Mouse (Mus musculus) neural tube, embryonic 12.5 days (tissue): ENCODE data around the gene Ticam1. TPM values are rescaled to one million over a fixed set of nuclear protein-coding genes. Genes with fewer than 3 reads are reported as not detected.

Experiments
- ATAC-seq: fragments of 200-750 bp; cut with Nextera tagmentation; 2 replicates; pipeline ENCODE4 v1.8.0; 2017; ENCODE audit warnings: low read depth, mild to moderate bottlenecking, moderate TSS enrichment, moderate library complexity; ENCODE audit not compliant: low FRiP score
- H3K27ac ChIP-seq: fragments of 300-500 bp; sonication (generic); 2 replicates; pipeline ENCODE4 v1.5.1; 2016
- H3K27me3 ChIP-seq: fragments of 300-500 bp; sonication (generic); replicated peaks from 2 replicates; pipeline ENCODE4 v1.6.1; 2016; ENCODE audit warnings: mild to moderate bottlenecking
- H3K36me3 ChIP-seq: fragments of 300-500 bp; sonication (generic); 2 replicates; pipeline ENCODE4 v1.6.1; 2016; ENCODE audit warnings: mild to moderate bottlenecking
- H3K4me1 ChIP-seq: fragments of 300-500 bp; sonication (generic); 2 replicates; pipeline ENCODE4 v1.6.1; 2016
- H3K4me2 ChIP-seq: fragments of 300-500 bp; sonication (generic); replicated peaks from 2 replicates; pipeline ENCODE4 v1.6.1; 2016; ENCODE audit warnings: mild to moderate bottlenecking
- H3K4me3 ChIP-seq: fragments of 300-500 bp; sonication (generic); 2 replicates; pipeline ENCODE4 v1.5.1; 2016
- H3K9ac ChIP-seq: fragments of 300-500 bp; sonication (generic); 2 replicates; pipeline ENCODE4 v1.6.1; 2016; ENCODE audit warnings: mild to moderate bottlenecking
- H3K9me3 ChIP-seq: fragments of 300-500 bp; sonication (generic); 2 replicates; pipeline ENCODE4 v1.6.1; 2016; ENCODE audit warnings: mild to moderate bottlenecking
- WGBS: fragments of 180-500 bp; shearing (Covaris S2); methylation state at CpG from one replicate; pipeline ENCODE4 v1.1.7; 2016; 5-methylcytosine and 5-hydroxymethylcytosine counted together
- microRNA counts: library from miRNA; unstranded; fragments of <30 nt; microRNA quantifications from one replicate; lab custom pipeline; 2017
- microRNA-seq: library from miRNA; unstranded; fragments of <30 nt; microRNA quantifications from one replicate; pipeline ENCODE4, GENCODE M21; 2017
- polyA plus RNA-seq: library from polyadenylated mRNA; unstranded; fragments of >200 nt; fragmentation: Nextera tagmentation; extraction: Ambion mirVana; gene quantifications from 2 replicates; pipeline ENCODE4 v1.2.1, GENCODE M21; 2016

The Ticam1 gene
- polyA plus RNA-seq, 1 experiment from 2014 or later = 2.0 TPM

- Histone ChIP-seq H3K9me3 (no peaks in the 10 kb centered on the region), H3K36me3 (no peaks in the 10 kb centered on the region), H3K27me3 (no peaks in the 10 kb centered on the region; the same call in 1 of the 2 replicates), H3K9ac (no peak overlapping the region), H3K4me3 (no peak overlapping the region), H3K27ac (no peak overlapping the region), H3K4me2 (no peak overlapping the region), H3K4me1 (peaks cover 10% of the 10 kb centered on the region)
- WGBS = 66% methylated on average over 10 of the region's 10 CpGs
- ATAC-seq = no peak
Measured at GRCm38 (mm10) chr17:56229943-56230342, 46.6 kb downstream of the Ticam1 start.

- WGBS = 82% methylated on average over 3 of the region's 3 CpGs
- Histone ChIP-seq H3K27ac (no peak overlapping the region), H3K27me3 (no peaks in the 10 kb centered on the region; the same call in none of the 2 replicates), H3K4me1 (no peaks in the 10 kb centered on the region), H3K4me2 (no peak overlapping the region), H3K9me3 (no peaks in the 10 kb centered on the region), H3K36me3 (no peaks in the 10 kb centered on the region), H3K9ac (no peak overlapping the region), H3K4me3 (no peak overlapping the region)
- ATAC-seq = no peak
Measured at GRCm38 (mm10) chr17:56226566-56226965, 50.0 kb downstream of the Ticam1 start.

- Histone ChIP-seq H3K36me3 (no peaks in the 10 kb centered on the region), H3K4me2 (no peak overlapping the region), H3K4me1 (no peaks in the 10 kb centered on the region), H3K9ac (no peak overlapping the region), H3K27me3 (no peaks in the 10 kb centered on the region; the same call in none of the 2 replicates), H3K27ac (no peak overlapping the region), H3K9me3 (no peaks in the 10 kb centered on the region), H3K4me3 (no peak overlapping the region)
- WGBS = 32% methylated on average over 1 of the region's 1 CpGs
- no peak for ATAC-seq
Measured at GRCm38 (mm10) chr17:56224916-56225315, 51.7 kb downstream of the Ticam1 start.

GRCm38 (mm10) chr17:56219805-56220204 is 56.8 kb downstream of the Ticam1 start:
- peaks cover 13% of the 10 kb centered on the region for H3K36me3 ChIP-seq
- H3K27me3 ChIP-seq = no peaks in the 10 kb centered on the region; the same call in 1 of the 2 replicates
- H3K27ac ChIP-seq = no peak overlapping the region
- H3K4me2 ChIP-seq = peak overlapping the region; percentile 91; the same call in 1 of the 2 replicates
- WGBS = 61% methylated on average over 3 of the region's 3 CpGs
- H3K9ac ChIP-seq = no peak overlapping the region
- peaks cover 23% of the 10 kb centered on the region for H3K4me1 ChIP-seq
- H3K9me3 ChIP-seq = no peaks in the 10 kb centered on the region
- H3K4me3 ChIP-seq = no peak overlapping the region
- ATAC-seq = no peak

MicroRNAs encoded within 50 kb of the gene (microRNA counts, 519-probe panel; counts per million panel counts)
- 342 counts per million, percentile 67 among the panel's probes with 10 or more counts for microRNA mmu-miR-7b (lab: Ali Mortazavi, UCI)

Small RNAs within 50 kb of the gene (microRNA-seq; reads per million reads assigned to microRNA genes)
- 91.8 reads per million, percentile 49 among the genes with 10 or more reads in this experiment for gene Mir7b

Other genes with a start within 250 kb of the Ticam1 start
- gene Sh3gl1, start 240.2 kb downstream of the Ticam1 start, polyA plus RNA-seq = 134 TPM in 2 replicates
- 25.3 and 29.6 TPM in 2 replicates for gene Chaf1a, start 236.3 kb downstream of the Ticam1 start, polyA plus RNA-seq
- gene Ubxn6, start 201.8 kb downstream of the Ticam1 start, polyA plus RNA-seq = 61.0 and 63.8 TPM in 2 replicates
- 166 and 173 TPM in 2 replicates for gene Hdgfl2, start 197.2 kb downstream of the Ticam1 start, polyA plus RNA-seq
- gene Plin4, start 167.0 kb downstream of the Ticam1 start, polyA plus RNA-seq = 0.05 and 0.10 TPM in 2 replicates
- gene Plin5, start 159.2 kb downstream of the Ticam1 start, polyA plus RNA-seq = 0.30 and 0.38 TPM in 2 replicates
- gene Lrg1, start 154.8 kb downstream of the Ticam1 start, polyA plus RNA-seq = 0.14 TPM in 1 of 2 replicates, not detected in the other
- 12.5 and 13.0 TPM in 2 replicates for gene Sema6b, start 136.4 kb downstream of the Ticam1 start, polyA plus RNA-seq
- gene Tnfaip8l1, start 114.3 kb downstream of the Ticam1 start, polyA plus RNA-seq = 8.9 and 9.8 TPM in 2 replicates
- gene Mydgf, start 92.9 kb downstream of the Ticam1 start, polyA plus RNA-seq = 65.5 and 65.9 TPM in 2 replicates
- 35.0 and 35.1 TPM in 2 replicates for gene Dpp9, start 57.9 kb downstream of the Ticam1 start, polyA plus RNA-seq
- gene Fem1a, start 20.0 kb downstream of the Ticam1 start, polyA plus RNA-seq = 19.9 and 20.6 TPM in 2 replicates
- 29.0 and 31.7 TPM in 2 replicates for gene Plin3, start 16.1 kb upstream of the Ticam1 start, polyA plus RNA-seq
- not detected in 2 replicates for gene Arrdc5, start 23.5 kb upstream of the Ticam1 start, polyA plus RNA-seq
- gene Uhrf1, start 26.5 kb upstream of the Ticam1 start, polyA plus RNA-seq = 94.7 and 95.2 TPM in 2 replicates
- gene Kdm4b, start 49.3 kb upstream of the Ticam1 start, polyA plus RNA-seq = 86.1 and 86.7 TPM in 2 replicates
- gene Ptprs, start 199.7 kb upstream of the Ticam1 start, polyA plus RNA-seq = 294 and 314 TPM in 2 replicates
- gene Znrf4, start 235.6 kb upstream of the Ticam1 start, polyA plus RNA-seq = not detected in 2 replicates